Mouse (Mus musculus): ENCODE results near the gene Hist1h4i.

Hist1h4i gene

DNA sequence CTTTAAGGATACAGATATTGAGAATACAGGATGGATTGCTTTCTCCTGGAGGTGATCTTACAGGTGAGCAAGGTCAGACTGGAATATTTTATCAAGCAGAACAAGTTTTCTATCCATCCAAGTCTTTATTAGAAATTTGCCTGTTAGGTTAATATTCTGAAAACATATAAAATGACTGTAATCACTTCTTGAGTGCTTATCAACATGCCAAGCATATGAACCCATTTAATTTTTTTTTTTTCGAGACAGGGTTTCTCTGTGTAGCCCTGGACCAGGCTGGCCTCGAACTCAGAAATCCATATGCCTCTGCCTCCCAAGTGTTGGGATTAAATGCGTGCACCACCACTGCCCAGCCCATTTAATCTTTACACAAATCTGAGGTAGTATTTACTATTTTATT is 4.2 kb downstream of the Hist1h4i start:
- no peak for DNase-seq (ENCODE audit: low spot score)

DNA sequence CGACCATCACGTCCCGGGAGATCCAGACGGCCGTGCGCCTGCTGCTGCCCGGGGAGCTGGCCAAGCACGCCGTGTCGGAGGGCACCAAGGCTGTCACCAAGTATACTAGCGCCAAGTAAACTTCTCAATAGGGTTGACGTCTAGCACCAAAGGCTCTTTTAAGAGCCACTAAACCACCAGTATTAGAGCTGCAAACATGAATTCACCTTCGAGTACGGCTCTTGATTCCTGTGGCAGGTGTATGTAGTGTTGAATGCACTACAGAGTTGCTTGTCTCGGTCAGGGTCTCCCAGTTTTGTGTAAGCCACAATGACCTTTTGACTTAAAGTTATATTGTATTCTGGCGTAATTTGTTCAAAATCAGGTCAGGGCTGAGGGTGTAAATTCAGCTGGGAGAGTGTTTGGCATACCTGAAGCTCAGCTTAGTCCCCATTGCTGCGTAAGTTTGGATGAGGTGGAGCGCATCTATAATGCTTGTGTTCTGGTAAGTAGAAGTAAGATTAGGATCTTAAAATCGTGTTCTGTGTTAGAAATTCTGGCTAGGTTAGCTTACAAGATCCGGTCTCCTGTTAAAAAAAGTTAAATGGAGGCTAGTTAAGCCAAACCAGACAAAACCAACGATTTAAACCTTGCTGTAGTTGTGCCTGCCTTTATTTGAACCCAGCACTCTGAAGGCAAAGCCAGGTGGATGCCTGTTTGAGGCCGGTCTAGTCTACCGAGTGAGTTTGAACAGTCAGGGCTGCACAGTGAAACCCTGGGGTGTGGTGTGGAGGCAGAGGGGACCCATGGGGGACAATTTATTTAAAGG is 4.8 kb downstream of the Hist1h4i start:
- peak; percentile 60 for DNase-seq (ENCODE audit: low spot score)

DNA sequence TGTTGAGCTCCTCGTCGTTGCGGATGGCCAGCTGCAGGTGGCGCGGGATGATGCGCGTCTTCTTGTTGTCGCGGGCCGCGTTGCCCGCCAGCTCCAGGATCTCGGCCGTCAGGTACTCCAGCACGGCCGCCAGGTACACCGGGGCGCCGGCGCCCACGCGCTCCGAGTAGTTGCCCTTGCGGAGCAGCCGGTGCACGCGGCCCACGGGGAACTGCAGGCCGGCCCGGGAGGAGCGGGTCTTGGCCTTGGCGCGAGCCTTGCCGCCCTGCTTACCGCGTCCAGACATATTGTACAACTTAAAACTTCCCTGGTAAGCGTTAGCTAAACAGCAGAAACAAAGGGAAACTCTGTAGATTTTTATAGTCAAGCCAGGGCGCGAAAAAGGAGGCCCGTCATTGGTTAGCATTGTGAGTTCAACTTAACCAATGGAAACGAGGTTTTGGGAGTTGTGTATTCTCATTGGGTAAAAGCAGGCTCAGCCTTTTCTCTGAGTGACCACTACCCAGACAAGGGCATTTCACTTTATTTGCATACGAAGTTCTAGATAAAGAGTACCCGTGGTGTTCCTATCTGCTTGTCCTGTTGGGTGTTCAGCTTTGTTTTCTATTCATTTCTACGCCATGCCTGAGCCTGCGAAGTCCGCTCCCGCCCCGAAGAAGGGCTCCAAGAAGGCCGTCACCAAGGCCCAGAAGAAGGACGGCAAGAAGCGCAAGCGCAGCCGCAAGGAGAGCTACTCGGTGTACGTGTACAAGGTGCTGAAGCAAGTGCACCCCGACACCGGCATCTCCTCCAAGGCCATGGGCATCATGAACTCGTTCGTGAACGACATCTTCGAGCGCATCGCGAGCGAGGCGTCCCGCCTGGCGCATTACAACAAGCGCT is 5.7 kb downstream of the Hist1h4i start, which contains the start of the genes Hist1h2ah and Hist1h2bk:
Gene Hist1h2ah (minus strand): TSS at position 302 of the 882 bp plus-strand sequence.
Gene Hist1h2bk (plus strand): TSS at position 604 of the 882 bp plus-strand sequence.
- peak; percentile 81 for DNase-seq (ENCODE audit: low spot score)

- no peak for DNase-seq (ENCODE audit: low spot score)
These were observed 6.5 kb downstream of the Hist1h4i start for GRCm38 (mm10) chr13:22034443-22035266.

DNA sequence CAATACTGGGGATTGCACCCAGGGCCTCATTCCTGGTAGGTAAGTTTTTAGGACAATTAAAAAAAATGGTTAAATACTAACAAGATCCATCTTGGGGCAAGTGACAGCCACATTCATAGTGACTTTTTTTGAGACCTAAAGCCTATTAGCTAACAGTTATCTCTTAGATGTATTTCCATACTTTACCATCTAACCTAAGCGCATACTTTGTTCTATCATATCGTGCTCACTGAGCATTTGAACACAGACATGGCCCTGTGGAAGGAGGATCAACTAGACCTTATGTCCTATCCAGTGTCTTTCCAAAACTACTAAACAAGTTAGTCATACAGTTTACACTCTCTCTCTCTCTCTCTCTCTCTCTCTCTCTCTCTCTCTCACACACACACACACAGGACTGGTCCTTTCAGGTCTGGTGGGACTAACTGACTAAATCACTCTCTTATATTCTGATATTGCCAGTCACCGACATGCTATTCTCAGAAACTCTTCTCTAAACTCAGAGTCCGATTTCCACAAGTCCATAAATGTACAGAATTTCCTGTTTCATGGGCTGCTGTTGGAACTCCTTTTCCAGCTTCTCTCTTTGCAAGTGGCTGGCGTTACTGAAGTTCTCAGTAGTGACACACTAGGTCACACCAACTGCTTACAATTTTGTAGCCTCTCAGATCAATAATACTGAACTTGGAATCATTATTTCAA is 7.3 kb downstream of the Hist1h4i start:
- DNase-seq (ENCODE audit: low spot score), result no peak

GRCm38 (mm10) chr13:22030493-22030892 is 10.7 kb downstream of the Hist1h4i start:
- DNase-seq (ENCODE audit: low spot score), result no peak

- no peak for DNase-seq (ENCODE audit: low spot score)
These were observed 11.2 kb downstream of the Hist1h4i start for GRCm38 (mm10) chr13:22029928-22030327.

GRCm38 (mm10) chr13:22028673-22029460 is 12.3 kb downstream of the Hist1h4i start:
- DNase-seq (ENCODE audit: low spot score), result peak; percentile 92

GRCm38 (mm10) chr13:22026058-22027031 is 14.8 kb downstream of the Hist1h4i start:
- DNase-seq (ENCODE audit: low spot score), result peak; percentile 79

GRCm38 (mm10) chr13:22022241-22022640 is 18.9 kb downstream of the Hist1h4i start:
- DNase-seq (ENCODE audit: low spot score), result peak; percentile 73

DNA sequence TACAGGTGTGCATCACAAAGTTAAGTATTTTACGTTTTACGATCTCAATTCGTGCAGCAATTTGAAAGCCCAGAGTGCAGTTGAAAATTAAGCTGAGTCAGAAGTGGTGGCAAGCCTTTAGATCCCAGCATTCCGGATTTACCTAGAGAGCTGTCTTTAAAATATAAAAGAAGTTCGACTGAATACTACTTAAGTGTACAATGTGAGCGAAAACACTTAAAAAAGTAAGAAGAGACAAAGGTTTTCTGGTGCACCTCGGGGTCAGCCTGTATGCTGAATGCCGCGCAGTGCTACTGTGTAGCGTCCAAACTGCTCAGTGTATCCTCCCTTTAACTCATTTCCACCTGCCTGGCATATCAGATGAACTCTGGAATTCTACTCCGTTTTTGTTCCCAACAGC is 19.6 kb downstream of the Hist1h4i start:
- no peak for DNase-seq (ENCODE audit: low spot score)

DNA sequence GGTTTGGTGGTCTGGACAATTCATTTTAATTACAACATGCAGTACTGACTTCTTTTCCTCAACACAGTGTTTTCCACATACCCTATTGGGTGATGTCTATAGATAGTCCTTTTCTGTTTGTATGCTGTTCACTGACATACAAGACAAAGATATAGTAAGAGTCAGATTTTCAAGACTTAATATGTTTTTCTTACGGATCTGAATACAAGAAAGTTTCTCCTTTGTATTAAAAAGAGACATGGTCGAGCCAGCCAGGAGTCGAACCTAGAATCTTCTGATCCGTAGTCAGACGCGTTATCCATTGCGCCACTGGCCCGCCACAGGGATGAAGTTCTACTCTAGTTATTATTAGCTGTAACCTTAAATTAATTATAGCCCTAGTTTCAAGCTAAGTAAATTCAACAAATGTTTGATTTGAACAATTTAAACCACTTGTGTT is 20.2 kb downstream of the Hist1h4i start:
- peak; percentile 63 for DNase-seq (ENCODE audit: low spot score)

DNA sequence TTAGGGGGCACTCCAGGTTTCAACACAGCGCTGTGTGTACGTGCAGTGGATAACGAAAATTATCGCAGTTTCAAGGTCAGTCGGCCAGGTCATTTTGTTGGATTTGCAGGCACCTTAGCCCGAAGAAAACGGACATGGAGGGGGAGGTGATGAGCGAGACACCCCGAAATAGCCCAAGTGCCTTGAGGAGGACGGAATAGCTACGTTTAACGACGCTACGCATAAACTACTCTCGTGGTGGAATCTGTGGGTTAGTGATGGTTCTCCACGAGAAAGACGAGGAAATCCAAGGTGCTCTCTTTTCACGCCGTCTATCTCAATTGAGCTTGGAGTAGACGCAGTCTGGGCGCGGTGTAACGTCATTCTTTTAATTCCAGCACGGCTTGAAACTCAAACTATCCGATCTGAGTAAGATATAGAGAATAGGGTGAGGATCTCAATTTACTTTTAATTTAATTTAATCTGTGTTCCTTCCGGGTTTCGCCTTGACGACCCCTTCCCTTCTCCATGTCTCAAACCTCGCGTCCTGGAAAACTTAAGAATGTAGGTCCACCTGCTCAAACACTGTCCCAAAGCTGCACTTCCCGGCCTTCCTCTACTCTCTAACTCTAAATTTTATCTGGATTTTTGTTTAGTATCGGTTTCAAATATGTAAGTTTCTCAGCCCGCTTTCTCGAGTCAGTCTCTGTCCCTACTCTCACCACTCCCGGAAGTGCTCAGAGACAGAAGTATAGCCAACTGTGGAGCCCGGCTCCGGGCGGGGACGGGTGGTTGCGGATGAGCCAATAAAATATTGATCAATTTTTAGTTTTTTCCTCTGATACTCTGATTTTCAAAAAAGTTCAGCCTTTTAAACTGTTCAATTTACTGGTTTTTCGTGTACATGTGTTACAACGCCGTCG is 21.0 kb downstream of the Hist1h4i start:
- peak; percentile 46 for DNase-seq (ENCODE audit: low spot score)

- peak; percentile 82 for DNase-seq (ENCODE audit: low spot score)
These were observed 25.4 kb downstream of the Hist1h4i start for GRCm38 (mm10) chr13:22015479-22016450.

DNA sequence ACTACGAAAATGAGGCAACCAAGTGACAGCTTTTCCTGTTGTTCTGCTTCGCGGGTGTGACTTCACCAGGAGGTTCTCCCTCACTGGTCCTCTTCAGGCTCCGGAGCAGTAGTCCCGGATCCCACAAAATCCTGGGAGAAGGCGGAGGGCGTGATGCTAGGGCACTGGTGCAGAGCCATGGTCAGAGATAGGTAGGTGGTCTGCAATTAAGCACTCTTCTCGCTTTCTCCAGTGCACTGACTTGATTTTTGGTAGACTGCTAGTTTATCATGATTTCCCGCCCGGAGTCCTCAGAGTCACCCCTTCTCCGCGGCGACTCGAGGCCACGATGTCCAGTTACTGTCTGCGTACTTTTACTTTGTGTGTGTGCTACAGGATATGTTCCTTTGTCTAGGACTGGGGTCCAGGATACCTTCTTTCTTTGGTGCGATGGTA is 26.7 kb downstream of the Hist1h4i start:
- no peak for DNase-seq (ENCODE audit: low spot score)

DNA sequence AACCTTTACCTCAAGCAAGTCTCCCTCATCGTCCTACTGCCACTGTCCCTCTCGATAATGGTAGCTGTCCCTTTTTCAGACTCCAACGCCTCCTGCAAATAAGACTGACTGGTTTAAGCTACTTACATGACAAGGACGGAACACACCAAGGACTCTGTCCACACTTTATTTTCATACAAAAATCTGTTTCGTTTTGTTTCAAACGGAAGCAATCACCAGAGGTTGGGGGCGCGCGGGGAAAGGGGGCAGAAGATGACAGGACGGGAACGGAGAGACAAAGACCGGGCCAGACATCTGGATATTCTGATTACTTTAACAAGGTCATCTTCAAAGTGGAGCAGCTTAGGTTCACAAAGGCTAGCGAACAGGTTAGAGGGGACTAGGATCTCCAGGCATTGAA is 27.4 kb downstream of the Hist1h4i start:
- no peak for DNase-seq (ENCODE audit: low spot score)

GRCm38 (mm10) chr13:22009642-22010041 is 31.5 kb downstream of the Hist1h4i start, which contains the start of gene Prss16:
Gene Prss16, minus strand, starts transcription at chr13:22009742.
- no peak for DNase-seq (ENCODE audit: low spot score)

Measured in spleen, adult 12 weeks (tissue).